21 mouse cellular contexts compared by ENCODE assay signal in the genomic region with DNA sequence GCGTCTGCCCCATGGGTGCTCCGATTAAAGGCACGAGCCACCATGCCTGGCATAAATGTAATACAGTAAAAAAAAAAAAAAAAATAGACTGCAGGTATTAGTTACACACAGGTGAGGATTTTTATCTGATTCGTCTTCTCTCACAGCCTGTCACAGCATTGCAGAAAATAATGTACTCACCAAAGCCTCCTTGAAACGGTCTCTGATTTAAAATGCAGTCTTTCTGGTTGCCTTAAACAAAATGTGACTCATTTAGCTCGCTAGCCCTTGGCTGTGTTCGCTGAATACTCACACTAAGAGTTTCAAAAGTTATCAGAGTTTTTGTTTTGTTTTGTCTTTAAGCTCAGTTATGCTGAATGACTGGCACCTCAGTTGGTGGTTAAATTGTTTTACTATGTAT.
DNase-seq lines count a peak whose midpoint lies in the region; ATAC-seq lines count a peak whose summit lies in the region.
"Had no signal": no experiment of that assay in that cellular context is flagged by ENCODE, and none has a peak within 500 bp of the region (broad histone marks: within the 10 kb centered on the region; RNA-seq: fewer than 3 reads in every experiment).

No protein-coding gene starts in this region.

- peak; percentile 64; the same call in 1 of the 2 replicates for ATAC-seq in frontal cortex, adult (ENCODE audit: low TSS enrichment)
- ATAC-seq in erythroblast, adult 5-6 weeks (replicated peaks; ENCODE audit: low FRiP score, poor library complexity, severe bottlenecking), result no peak
- ATAC-seq: activated CD4-positive, CD25-positive, alpha-beta regulatory T cell, adult 4 months; CD4-positive, CD25-positive, alpha-beta regulatory T cell, adult 4 months; forebrain, embryonic 14.5 days; forebrain, embryonic 16.5 days; Patski had no signal

- DNase-seq in frontal cortex, postnatal 36 days (ENCODE audit: low spot score in 2 of 2), result no peak
- DNase-seq in testis, postnatal 14 days (ENCODE audit: low spot score), result peak; percentile 11
- no peak for DNase-seq in testis, postnatal 10 days (ENCODE audit: low spot score)
- DNase-seq in Muller cell, postnatal 12 days (ENCODE audit: inconsistent ontology term), result peak; percentile 12
- DNase-seq in brain, adult 2 months (ENCODE audit: low read depth, low spot score), result peak; percentile 23
- DNase-seq in adrenal gland, postnatal 36 days, result no peak
- DNase-seq: adrenal gland, adult 8-10 months; adrenal gland, postnatal 14 days; B cell, adult 2 months; cerebellum, adult 11-12 months; cerebellum, adult 2 months; cerebellum, adult 9-10 months; cerebellum, postnatal 10 days; cerebellum, postnatal 25 days had no signal

Comparison
In these comparisons a context has a peak if more than half of its experiments do, and no peak if none do; other contexts are left out.
1. DNase-seq: peak in testis, postnatal 14 days (single experiment), Muller cell, postnatal 12 days (single experiment) and brain, adult 2 months (single experiment); none in frontal cortex, postnatal 36 days (0 of 2), testis, postnatal 10 days (single experiment) and adrenal gland, postnatal 36 days (0 of 2).